Mouse (Mus musculus) A20 (cell line): ENCODE results near the gene Olfr15.
A peak's percentile ranks its signal among the peaks of the same experiment; 100 is the strongest.
"Not testable (repeated sequence)": the region's sequence is repeated elsewhere in the genome, so short reads cannot be mapped to it uniquely, and the experiment has no call there.

Source experiments
- DNase-seq: peaks from one replicate; pipeline ENCODE4 v3.0.0-alpha.2; 2011; ENCODE audit warnings: low read depth, low spot score

Olfr15 gene

GRCm38 (mm10) chr16:3830588-3831109 lies at the start of gene Olfr15:
Gene Olfr15, plus strand, starts transcription at chr16:3830878.
- peak; percentile 45 for DNase-seq

DNA sequence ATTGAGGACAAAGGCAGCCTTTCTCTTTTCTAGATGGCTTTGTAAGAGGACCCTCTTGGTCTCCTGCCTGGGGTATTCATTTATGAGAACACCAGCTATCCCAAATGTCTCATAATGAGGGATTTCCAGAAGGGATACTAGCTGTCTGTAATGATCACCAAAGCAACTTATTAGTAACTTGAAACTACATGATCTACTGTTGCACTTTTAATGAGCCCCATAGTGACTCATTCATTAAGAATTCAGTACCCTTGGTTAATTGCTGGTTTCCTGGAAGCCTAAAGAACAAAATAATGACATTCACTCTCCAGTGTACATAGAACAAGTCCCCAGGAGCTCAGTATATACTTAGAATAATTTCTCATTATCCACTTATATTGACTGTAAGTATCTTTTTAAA lies 49.4 kb upstream of the Olfr15 start:
- no peak for DNase-seq

GRCm38 (mm10) chr16:3788394-3788793 lies 42.3 kb upstream of the Olfr15 start:
- no peak for DNase-seq

GRCm38 (mm10) chr16:3808176-3808575 lies 22.5 kb upstream of the Olfr15 start:
- no peak for DNase-seq

DNA sequence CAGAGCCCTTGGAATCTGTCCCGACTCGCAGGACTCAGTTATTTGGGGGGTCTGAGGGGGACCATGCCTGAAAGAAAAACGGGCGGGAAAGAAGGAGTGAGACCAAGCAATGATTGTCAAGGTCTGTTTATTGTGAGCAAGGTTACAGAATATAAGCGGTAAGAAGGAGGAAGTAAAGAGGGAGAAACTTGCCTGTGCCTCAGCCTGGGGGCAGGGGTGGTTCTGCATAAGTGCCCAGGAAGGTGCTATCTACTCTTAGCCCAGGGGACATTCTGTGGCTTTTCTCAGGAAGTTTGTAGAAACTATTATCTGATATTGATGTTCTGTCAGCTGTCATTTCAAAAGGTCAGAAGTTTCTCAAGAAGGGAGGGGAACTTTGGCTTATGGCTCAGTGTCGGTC lies 16.0 kb upstream of the Olfr15 start:
- peak; percentile 81 for DNase-seq

DNA sequence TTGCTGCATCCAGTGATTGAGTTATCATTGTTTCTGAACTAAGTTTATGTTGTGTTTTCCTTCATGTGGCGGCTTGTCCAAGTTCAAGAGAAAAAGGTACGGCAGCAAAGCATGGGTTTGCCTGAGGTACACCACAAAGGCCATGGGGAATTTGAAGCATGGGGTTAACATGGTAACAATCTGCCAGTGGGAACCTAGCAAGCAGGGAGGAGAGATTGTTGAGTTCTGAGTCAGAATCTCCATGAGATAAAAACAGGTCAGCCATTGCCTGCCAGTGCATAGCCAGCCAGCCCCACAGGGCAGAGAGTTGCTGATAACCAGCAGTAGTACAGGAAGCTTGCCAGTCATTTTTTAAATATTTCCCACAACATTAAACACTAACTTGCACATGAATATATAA lies 10.5 kb upstream of the Olfr15 start:
- DNase-seq, result no peak

GRCm38 (mm10) chr16:3828021-3828420 lies 2.7 kb upstream of the Olfr15 start:
- no peak for DNase-seq

DNA sequence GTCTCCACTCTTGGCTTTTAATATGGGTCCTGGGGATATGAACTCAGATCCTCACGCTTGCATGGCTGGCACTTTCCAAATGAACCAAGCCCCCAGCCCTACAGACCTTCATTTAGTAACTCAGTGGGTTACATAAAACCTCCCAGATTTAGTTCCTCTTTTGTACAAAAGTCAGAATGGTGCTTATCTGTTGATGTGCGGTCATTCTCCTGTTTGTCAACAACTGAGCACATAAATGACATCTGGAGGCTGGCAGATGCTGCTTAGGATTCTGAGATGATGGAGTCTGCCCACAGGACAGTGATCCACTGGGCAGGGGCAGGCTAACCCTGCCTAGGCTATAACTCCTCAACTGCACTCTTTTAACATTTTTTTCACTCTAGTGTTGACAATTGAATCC lies 951 bp upstream of the Olfr15 start:
- DNase-seq, result peak; percentile 37

DNA sequence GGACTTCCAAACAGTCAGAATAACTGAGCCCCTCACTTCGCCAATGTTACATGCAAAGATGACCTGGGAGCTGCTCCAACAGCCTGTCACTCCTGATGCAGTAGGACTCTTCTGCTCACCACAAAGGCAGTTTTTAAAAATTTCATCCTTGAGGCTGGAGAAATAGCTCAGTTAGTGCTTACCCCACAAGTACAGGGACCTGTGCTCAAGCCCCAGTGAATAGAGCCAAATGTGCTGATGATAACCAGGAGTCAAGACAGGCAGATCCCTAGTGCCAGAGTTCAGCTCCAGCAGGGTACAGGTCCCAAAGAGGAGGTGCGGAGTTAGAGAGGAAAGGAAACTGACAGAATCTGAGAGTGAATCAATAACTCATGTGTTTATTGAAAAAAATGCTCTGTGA lies 4.8 kb downstream of the Olfr15 start:
- DNase-seq, result no peak

DNA sequence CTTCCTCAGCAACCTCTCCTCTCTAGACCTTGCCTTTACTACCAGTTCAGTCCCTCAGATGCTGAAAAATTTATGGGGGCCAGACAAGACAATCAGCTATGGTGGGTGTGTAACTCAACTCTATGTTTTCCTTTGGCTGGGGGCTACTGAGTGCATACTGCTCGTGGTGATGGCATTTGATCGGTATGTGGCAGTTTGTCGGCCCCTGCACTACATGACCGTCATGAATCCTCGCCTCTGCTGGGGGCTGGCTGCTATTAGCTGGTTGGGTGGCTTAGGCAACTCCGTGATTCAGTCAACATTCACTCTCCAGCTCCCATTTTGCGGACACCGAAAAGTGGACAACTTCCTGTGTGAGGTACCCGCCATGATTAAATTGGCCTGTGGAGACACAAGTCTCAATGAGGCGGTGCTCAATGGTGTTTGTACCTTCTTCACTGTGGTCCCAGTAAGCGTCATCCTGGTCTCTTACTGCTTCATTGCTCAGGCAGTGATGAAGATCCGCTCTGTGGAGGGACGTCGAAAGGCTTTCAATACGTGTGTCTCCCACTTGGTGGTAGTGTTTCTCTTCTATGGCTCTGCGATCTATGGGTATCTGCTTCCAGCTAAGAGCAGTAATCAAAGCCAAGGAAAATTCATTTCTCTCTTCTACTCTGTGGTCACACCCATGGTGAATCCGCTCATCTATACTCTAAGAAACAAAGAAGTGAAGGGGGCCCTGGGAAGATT lies 8.6 kb downstream of the Olfr15 start:
- DNase-seq, result no peak

DNA sequence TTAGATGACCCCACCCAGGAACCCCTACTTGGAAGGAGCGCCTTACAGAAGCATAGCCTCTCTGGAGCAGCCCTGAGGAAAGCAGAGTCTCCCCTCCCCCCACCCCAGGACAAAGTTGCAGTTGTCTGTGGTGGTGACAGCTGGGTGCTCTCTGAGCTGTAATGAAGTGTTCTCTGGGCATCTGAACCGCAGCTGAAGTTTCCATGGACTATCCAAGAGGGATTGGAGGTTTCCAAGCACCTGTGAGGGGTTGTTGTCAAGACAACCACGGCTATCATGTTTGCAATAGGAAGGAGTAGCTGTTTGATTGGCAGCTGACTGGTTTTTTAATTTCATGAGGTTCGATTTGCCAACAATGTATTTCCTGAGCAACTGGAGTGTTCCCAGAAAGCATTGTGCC lies 12.3 kb downstream of the Olfr15 start:
- no peak for DNase-seq

DNA sequence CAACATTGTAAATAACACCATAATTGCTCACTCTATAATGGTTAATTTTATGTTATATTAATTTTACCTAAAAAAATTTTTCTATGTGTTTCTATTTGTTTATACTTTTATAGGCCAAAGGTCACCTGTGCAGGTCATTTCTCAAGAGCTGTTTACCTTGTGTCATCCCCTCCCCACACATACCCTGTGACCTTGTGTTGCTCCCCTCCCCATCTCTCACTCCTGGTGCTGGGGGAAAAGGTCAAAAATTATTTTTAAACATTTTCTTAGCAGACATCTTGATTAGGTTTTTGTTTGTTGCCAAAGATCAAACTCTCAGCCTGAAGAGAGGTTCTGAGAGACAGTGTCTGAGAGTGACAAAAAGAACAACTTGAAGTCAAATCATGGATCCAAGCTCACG lies 13.1 kb downstream of the Olfr15 start:
- DNase-seq, result no peak

GRCm38 (mm10) chr16:3846711-3847518 lies 16.2 kb downstream of the Olfr15 start, which contains the start of gene Zfp174:
Gene Zfp174, plus strand, starts transcription at chr16:3847268.
- peak; percentile 95 for DNase-seq

- DNase-seq, result no peak
These were observed 17.2 kb downstream of the Olfr15 start for GRCm38 (mm10) chr16:3847871-3848270.

- DNase-seq, result no peak
These were observed 17.7 kb downstream of the Olfr15 start for GRCm38 (mm10) chr16:3848416-3848815.

GRCm38 (mm10) chr16:3851301-3851700 lies 20.6 kb downstream of the Olfr15 start:
- DNase-seq, result not testable (repeated sequence)

- no peak for DNase-seq
These were observed 21.9 kb downstream of the Olfr15 start for GRCm38 (mm10) chr16:3852586-3852985.

DNA sequence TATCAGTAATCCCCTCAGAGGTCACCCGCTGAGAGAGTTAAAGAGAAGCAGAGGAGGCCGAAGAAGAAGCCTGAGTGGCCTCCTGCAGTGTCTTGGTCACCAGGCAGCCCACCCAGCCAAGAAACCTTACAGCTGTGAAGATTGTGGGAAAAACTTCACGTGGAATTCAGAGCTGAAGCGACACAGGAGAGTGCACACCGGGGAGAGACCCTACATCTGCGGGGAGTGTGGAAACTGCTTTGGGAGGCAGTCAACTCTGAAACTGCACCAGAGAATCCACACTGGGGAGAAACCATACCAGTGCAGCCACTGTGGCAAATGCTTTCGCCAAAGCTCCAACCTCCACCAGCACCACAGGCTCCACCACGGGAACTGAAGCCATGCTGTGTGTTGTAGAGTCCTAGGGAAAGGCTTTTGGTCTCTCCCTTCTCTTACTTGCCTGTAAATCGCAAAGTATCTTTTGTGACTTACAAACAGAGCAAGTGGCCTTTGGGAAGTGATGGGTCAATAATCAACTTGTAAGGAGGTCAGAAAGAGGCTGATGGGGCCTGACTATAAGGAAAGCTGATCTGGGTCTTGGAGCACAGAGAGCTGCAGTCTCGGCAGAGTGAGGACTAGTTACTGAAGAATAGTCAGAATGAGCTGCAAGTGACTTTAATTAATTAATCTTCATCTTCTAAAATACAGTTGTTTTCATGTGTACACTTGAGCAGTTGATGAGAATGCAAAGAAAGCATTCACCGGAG lies 23.9 kb downstream of the Olfr15 start:
- DNase-seq, result no peak

- DNase-seq, result no peak
These were observed 25.1 kb downstream of the Olfr15 start for GRCm38 (mm10) chr16:3855776-3856175.

- DNase-seq, result no peak
These were observed 28.6 kb downstream of the Olfr15 start for GRCm38 (mm10) chr16:3859254-3859653.

GRCm38 (mm10) chr16:3871815-3872214 lies 41.1 kb downstream of the Olfr15 start:
- no peak for DNase-seq
